Mouse (Mus musculus) c-Kit-positive CD71-positive TER-119-negative erythroid progenitor cells, embryonic 14.5 days (primary cell): Measurements from ENCODE around the gene Sik3.

ENCODE experiments used
- DNase-seq: peaks from one replicate; pipeline ENCODE4 v3.0.0-alpha.2; 2013; ENCODE audit warnings: low read depth

Gene Sik3

GRCm38 (mm10) chr9:46227064-46227614 lies 214.5 kb downstream of the Sik3 start:
- no peak for DNase-seq

- no peak for DNase-seq
Measured at GRCm38 (mm10) chr9:46228491-46228890, 215.9 kb downstream of the Sik3 start, which contains the start of gene Apoa1. Apoa1 (plus strand) TSS chr9:46228580.

- no peak for DNase-seq
Measured at GRCm38 (mm10) chr9:46229573-46230449, 217.2 kb downstream of the Sik3 start.

GRCm38 (mm10) chr9:46230450-46230975 lies 217.9 kb downstream of the Sik3 start:
- DNase-seq: no peak

GRCm38 (mm10) chr9:46235196-46235595 lies 222.6 kb downstream of the Sik3 start:
- DNase-seq: no peak

GRCm38 (mm10) chr9:46235596-46235648 lies 222.8 kb downstream of the Sik3 start, which contains the start of gene Apoc3:
Apoc3 (minus strand) TSS chr9:46235636.
- DNase-seq: no peak

- no peak for DNase-seq
Measured at GRCm38 (mm10) chr9:46235649-46236048, 223.0 kb downstream of the Sik3 start.

GRCm38 (mm10) chr9:46238850-46239249 lies 226.2 kb downstream of the Sik3 start:
- no peak for DNase-seq

GRCm38 (mm10) chr9:46240526-46241153 lies 228.0 kb downstream of the Sik3 start, which contains the start of gene Apoa4:
Apoa4 (plus strand) TSS chr9:46240696.
- no peak for DNase-seq

GRCm38 (mm10) chr9:46241818-46242217 lies 229.2 kb downstream of the Sik3 start:
- DNase-seq: no peak

- no peak for DNase-seq
Measured at GRCm38 (mm10) chr9:46243122-46243521, 230.5 kb downstream of the Sik3 start.

GRCm38 (mm10) chr9:46243584-46243983 lies 231.0 kb downstream of the Sik3 start:
- DNase-seq: no peak

GRCm38 (mm10) chr9:46246752-46247324 lies 234.2 kb downstream of the Sik3 start:
- peak; percentile 63 for DNase-seq

GRCm38 (mm10) chr9:46256177-46256576 lies 243.6 kb downstream of the Sik3 start:
- DNase-seq: no peak

GRCm38 (mm10) chr9:46256658-46257385 lies 244.2 kb downstream of the Sik3 start:
- no peak for DNase-seq

- no peak for DNase-seq
Measured at GRCm38 (mm10) chr9:46257546-46257945, 244.9 kb downstream of the Sik3 start.

- no peak for DNase-seq
Measured at GRCm38 (mm10) chr9:46259111-46259510, 246.5 kb downstream of the Sik3 start.

- no peak for DNase-seq
Measured at GRCm38 (mm10) chr9:46261131-46261530, 248.5 kb downstream of the Sik3 start.

GRCm38 (mm10) chr9:46268343-46268873 lies 255.8 kb downstream of the Sik3 start, which contains the start of gene Apoa5:
Apoa5 (plus strand) TSS chr9:46268633.
- no peak for DNase-seq

GRCm38 (mm10) chr9:46269125-46269524 lies 256.5 kb downstream of the Sik3 start:
- no peak for DNase-seq

- DNase-seq: no peak
Measured at GRCm38 (mm10) chr9:46270782-46271181, 258.2 kb downstream of the Sik3 start.

GRCm38 (mm10) chr9:46272070-46272469 lies 259.4 kb downstream of the Sik3 start:
- no peak for DNase-seq
